Mouse (Mus musculus): ENCODE results near the gene Cox10.
A peak's percentile ranks its signal among the peaks of the same experiment; 100 is the strongest.

Gene Cox10

GRCm38 (mm10) chr11:64045041-64045440 is 34.2 kb downstream of the Cox10 start:
- DNase-seq (ENCODE audit: low spot score): no peak

DNA sequence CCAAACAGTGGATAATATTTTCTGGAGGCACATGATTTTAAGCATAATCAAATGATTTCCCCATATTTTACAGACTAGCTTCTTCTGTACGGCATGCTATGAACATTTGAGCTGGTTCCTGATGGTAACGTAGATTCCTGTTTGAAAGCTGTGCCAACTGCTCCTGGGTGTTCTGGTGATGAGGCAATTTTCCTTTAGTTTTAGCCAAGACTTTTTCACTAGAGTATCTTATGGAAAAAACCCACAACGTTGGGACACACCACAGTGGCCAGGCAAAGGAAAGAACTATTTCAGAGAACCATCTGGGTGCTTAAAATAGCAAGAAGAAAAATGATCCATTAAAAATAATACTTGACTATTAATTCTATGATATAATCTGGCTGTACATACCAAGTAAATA is 35.2 kb downstream of the Cox10 start:
- DNase-seq (ENCODE audit: low spot score): no peak

DNA sequence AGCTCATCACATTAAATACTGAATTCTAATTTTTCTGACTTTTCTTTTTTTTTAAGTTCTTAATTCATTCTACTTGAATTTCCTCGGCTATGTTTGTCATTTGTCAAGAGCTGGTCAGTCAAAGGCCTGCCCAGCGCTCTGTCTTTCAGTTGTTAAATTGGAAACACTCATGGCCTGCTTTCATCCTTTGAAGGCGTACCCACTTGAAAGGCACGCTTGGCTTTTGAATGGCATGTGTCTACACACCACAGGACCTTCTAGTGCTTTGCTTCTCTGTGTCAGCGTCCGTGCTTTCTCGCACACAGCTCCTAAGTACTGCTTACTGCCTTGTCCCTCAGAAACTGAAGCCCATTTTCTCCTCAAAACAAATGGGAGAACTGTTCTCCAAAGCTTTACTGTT is 38.0 kb downstream of the Cox10 start:
- DNase-seq (ENCODE audit: low spot score): no peak

DNA sequence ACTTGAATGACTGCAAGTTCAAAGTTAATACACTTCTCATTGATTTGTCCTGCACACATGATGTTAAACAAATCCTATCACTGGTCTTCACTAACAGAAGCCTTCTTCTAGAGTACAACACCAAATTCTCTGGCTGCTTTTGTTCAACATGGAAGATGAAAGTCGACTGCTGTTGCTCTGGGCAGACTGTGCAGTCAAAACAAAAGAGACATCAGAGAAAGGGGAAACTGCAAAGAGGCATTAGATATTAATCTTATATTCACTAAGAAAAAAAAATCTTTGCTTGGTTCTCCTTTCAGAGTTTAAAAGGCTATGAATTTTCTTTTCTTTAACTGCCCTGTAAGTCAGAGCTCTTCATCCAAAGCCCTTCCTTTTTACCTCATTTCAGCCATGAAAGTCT is 39.7 kb downstream of the Cox10 start:
- no peak for DNase-seq (ENCODE audit: low spot score)

GRCm38 (mm10) chr11:64037471-64038125 is 41.7 kb downstream of the Cox10 start:
- DNase-seq (ENCODE audit: low spot score): no peak

DNA sequence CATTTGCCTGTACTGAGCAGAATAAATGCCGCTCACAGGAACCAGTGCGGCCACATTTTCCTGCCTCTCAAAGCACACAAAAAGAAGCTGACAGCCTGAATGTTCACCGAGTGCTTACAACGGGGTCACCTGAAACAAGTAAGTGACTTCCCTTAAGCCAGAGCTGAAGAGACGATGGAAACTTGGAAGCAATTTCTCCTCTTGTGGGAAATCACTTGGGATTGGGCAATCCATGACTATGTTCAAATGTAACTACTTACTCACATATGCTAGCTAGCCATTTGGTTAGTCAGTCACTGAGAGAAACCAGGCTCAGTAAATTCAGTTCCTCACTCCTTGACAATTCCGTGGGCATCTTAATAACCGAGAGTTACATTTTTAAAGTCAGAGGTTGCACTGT is 43.0 kb downstream of the Cox10 start:
- DNase-seq (ENCODE audit: low spot score): no peak

DNA sequence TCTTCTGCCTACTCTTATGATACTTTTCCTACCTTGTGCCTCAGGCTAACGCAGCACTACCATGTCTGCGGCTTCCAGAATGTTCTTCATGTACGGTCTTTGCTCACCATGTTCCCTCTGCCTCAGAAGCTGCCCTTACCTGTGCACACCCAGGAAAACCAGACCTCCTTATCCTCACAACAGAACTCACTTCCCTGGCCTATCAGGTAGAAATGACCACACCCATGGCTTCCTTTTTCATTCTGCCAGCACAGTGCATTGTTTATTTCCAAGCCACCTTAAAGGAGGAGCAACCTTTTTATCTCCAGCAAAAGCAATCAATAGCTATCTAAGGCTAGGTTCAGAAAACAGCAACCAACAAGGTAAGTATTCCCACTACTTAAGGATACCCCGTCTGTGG is 43.6 kb downstream of the Cox10 start:
- DNase-seq (ENCODE audit: low spot score): no peak

- DNase-seq (ENCODE audit: low spot score): no peak
These were observed 44.6 kb downstream of the Cox10 start for GRCm38 (mm10) chr11:64034686-64035085.

DNA sequence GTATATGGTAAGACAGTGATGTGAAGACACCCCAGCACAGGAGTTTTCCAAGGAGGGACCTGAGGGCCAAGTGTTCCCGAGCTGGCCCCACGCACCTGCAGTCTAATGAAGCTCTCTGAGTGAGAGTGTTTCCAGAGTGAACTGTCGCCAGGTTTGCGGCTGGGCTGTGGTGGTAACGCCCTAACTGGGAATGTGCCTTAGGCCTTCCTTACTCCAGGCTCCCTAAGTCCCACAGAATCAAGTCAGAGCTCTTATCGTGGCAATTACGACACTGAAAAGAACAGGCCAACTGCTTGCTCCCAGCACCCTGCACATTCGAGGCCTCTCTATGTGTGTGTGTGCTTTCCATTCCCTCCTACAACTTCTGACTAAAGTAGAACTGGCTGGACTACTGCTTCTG is 51.8 kb downstream of the Cox10 start:
- no peak for DNase-seq (ENCODE audit: low spot score)

DNA sequence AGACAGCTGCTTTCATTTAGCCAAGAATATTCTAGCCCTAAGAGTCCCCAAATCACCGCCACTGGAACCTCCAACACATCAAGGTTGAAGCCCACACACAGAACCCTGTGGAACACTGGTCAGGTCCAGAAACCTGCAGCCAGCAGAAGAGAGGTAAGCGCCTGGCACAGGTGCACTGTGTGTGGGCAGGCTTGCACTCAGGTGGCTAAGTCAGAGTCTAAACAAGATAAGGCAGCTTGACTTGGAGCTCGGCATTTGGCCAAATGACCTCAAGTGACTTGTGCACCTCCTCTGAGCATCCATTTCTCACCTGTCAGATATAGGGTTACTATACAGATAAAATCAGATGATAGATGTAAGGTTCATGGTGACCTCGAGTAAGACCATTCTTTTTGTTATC is 53.4 kb downstream of the Cox10 start:
- DNase-seq (ENCODE audit: low spot score): no peak

GRCm38 (mm10) chr11:64024575-64024974 is 54.7 kb downstream of the Cox10 start:
- DNase-seq (ENCODE audit: low spot score): no peak

DNA sequence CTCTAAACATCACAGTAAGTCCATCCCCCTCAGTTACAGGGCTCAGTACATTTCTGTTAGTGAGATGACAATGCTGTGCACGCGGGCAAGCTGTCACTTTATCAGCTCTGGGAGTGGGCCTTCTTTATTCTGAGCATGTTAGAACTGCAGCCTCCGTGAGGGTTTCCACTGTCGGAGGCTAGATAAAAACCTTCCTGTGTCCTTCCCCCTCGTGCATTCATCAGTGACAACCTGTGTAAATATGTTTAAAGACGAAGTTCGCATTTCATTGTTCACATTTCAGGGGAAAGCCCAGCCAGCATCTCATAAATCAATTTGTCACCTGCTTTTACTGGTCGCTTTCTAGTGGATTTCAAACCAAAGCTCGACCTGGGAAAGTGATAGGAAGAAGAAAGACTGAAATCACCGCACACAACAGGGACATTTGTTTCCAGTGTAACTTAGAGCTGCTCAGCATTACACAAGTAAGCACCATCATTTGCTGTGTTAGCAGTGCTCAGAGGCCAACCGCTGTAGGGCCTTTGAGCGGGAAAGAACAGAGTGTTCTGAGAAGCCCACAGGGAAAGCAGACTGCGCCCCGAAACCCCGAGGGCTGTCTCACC is 55.8 kb downstream of the Cox10 start:
- no peak for DNase-seq (ENCODE audit: low spot score)

DNA sequence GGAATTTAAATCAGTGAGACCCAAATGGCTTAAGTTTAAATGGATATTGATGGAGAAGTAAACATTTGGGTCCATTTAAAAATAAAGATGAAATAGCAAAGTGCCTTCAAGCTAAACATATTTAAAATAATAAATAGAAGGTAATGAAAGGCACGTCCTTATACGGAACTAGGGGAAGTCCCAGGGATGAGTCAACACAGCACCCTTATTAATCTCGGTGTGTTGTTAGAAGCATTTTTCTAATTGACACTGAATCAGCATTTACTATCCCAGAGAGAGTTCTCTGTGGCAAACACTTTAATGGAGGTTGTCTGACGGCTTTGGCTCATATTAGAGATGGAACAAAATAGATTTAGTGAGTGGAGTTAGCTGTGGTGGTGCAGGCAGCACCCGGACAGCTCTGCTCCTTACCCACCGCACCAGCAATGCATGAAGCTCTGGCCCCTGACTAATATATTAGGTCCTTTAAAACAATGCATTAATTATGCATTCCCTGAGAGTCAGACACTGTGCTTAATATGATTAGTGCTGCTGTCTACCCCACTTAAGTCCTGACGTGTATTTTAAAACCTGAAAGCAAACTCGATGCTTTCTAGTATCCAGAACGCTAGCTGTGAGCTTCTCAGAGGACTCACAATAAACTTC is 56.7 kb downstream of the Cox10 start:
- DNase-seq (ENCODE audit: low spot score): no peak

- DNase-seq (ENCODE audit: low spot score): no peak
These were observed 60.0 kb downstream of the Cox10 start for GRCm38 (mm10) chr11:64019235-64019634.

DNA sequence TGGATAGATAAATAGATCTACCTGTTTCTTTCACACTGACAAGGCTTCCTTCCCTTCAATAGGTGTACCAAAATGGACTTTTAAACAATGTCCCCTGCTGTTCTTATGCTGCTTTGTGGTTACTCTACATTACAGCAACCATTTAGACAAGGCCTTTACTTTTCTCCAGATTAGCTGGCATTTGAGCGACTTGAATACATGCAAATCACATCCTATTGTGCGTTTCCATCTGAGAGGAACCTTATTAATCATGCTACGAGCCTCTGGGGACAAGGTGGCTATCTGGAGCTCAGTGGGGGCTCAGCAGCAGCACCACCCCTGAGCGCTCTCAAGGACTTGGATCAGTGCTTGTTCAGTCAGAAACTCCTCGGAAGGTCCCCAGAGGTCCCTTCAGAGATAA is 61.1 kb downstream of the Cox10 start:
- DNase-seq (ENCODE audit: low spot score): no peak

- DNase-seq (ENCODE audit: low spot score): no peak
These were observed 64.0 kb downstream of the Cox10 start for GRCm38 (mm10) chr11:64015309-64015708.

DNA sequence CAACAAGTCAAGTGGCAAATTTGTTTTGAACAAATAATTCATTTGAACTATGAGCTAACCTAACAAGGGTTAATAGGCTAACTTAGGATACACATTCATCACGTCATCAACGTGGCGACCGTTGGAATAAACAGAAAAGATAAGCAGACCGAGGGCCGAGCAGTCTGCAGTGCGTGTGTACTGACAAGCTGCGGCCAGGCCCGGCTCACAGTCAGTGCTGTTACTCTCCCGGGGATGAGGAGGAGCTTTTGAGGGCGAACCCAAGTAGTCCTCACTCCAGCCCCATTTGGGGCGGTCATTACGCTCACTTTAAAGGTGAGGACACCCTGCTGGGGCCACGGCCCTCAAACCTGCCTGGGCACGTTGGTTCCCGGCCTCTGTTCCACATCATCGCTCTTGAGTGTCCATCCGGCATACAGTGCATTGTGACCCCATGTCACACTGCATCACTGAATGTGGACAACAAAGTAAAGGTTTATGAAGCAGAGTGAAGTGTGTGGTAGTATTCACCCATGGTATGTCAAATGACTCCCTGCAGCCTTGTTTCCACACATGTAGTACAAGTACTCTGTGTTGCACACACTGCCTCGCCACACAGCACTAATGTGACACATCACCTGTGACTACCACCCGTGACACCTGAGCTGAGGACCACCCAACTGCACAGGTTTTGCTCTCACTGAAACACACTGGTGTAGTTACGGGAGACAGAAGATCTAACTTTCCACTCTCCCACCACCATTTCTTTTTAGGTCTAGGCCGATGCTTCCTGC is 68.4 kb downstream of the Cox10 start:
- DNase-seq (ENCODE audit: low spot score): no peak

- DNase-seq (ENCODE audit: low spot score): no peak
These were observed 75.1 kb downstream of the Cox10 start for GRCm38 (mm10) chr11:64004152-64004551.

DNA sequence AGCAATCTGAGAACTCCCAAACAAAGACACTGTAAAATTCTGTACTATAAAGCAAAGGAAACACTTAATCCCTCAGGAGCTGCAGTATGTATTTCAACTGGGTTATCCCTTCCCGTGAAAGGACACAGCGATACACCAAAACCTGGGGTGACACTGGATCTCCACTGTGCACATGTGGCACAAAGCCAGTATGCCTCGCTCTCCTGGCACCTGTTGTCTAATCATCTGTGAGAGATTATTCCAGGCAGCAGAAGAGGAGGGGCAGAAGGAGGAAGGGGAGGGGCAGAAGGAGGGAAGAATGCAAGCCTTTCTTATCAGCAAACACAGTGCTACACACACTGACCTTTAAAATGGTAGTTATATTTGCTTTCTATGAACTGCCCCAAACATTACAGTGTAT is 75.8 kb downstream of the Cox10 start:
- peak; percentile 8 for DNase-seq (ENCODE audit: low spot score)

- no peak for DNase-seq (ENCODE audit: low spot score)
These were observed 76.6 kb downstream of the Cox10 start for GRCm38 (mm10) chr11:64002629-64003028.

DNA sequence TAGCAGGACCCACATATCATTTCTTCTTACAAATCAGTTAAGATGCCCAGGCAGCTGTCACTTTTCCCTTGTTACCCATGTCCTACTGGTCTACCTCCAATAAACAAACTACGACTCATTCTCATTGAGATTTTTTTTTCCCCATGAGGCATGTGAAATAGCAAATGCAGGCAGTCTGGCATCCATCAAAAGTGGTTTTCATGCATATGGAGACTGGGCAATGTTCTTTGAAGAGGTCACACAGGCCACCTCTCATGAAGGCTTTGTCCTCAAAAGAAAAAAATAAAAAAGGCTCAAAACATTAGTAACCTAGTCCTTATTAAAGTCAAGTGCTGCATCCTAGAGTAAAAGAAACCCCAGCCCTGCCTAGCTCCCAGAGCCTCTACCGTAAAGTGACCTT is 78.2 kb downstream of the Cox10 start:
- DNase-seq (ENCODE audit: low spot score): no peak

- DNase-seq (ENCODE audit: low spot score): no peak
These were observed 79.0 kb downstream of the Cox10 start for GRCm38 (mm10) chr11:64000200-64000794.

DNA sequence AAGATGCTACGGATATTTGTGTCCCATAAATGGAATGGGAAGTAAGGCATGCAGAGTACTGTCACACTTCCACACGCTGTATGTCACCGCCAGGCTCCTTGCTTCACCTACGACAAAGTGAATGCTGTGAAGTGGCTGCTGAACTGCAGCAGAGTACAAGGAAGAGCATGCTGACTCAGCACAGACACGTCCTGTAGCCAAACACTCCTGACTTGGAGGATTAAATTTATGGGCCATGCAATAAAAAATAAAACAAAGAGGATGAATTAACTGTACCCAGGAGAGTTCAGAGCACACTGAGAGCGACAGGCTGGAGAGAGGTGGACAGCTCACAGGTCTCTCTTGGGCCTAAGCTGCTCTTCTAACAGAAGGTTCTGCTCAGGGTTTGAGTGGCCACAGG is 79.8 kb downstream of the Cox10 start:
- no peak for DNase-seq (ENCODE audit: low spot score)
